Mouse (Mus musculus): ENCODE data around the gene Adgrb3. TPM values are rescaled to one million over a fixed set of nuclear protein-coding genes. Genes with fewer than 3 reads are reported as not detected.

The Adgrb3 gene
- polyA plus RNA-seq (2014; fragmentation: Nextera tagmentation; extraction: Ambion mirVana): 0.58 and 0.95 TPM in 2 replicates

GRCm38 (mm10) chr1:25828971-25829920 is at the start of gene Adgrb3:
Adgrb3 (minus strand) TSS chr1:25829707.
- Histone ChIP-seq H3K9me3 (ENCODE audit: control insufficient read depth, low read length) (no peaks in the 10 kb centered on the region), H3K9ac (ENCODE audit: low read length) (peak within 1 kb of the TSS; percentile 56), H3K36me3 (ENCODE audit: control insufficient read depth, insufficient read depth, low read length) (no peaks in the 10 kb centered on the region), H3K27ac (replicated peaks; ENCODE audit: low read depth, low read length) (no peak within 1 kb of the TSS), H3K4me3 (ENCODE audit: low read depth, low read length) (peak within 1 kb of the TSS; percentile 45), H3K4me2 (ENCODE audit: low read depth, severe bottlenecking) (peak within 1 kb of the TSS; percentile 72), H3K4me1 (ENCODE audit: control insufficient read depth, insufficient read depth, low read length) (no peaks in the 10 kb centered on the region), H3K27me3 (ENCODE audit: control insufficient read depth, insufficient read depth, low read length) (peaks cover 14% of the 10 kb centered on the region)
- no peak for DNase-seq (ENCODE audit: low spot score)
- WGBS: 4% methylated on average over 28 of the region's 32 CpGs
- ATAC-seq (ENCODE audit: insufficient number of reproducible peaks, low FRiP score, low TSS enrichment, low read depth): no peak; the same call in 1 of the 2 replicates

- 93% methylated on average over 5 of the region's 5 CpGs for WGBS
- DNase-seq (ENCODE audit: low spot score): no peak
- H3K4me3 ChIP-seq (ENCODE audit: low read depth, low read length): no peak overlapping the region
- no peaks in the 10 kb centered on the region for H3K36me3 ChIP-seq (ENCODE audit: control insufficient read depth, insufficient read depth, low read length)
- no peaks in the 10 kb centered on the region for H3K4me1 ChIP-seq (ENCODE audit: control insufficient read depth, insufficient read depth, low read length)
- H3K27ac ChIP-seq (replicated peaks; ENCODE audit: low read depth, low read length): no peak overlapping the region
- no peaks in the 10 kb centered on the region for H3K9me3 ChIP-seq (ENCODE audit: control insufficient read depth, low read length)
- H3K27me3 ChIP-seq (ENCODE audit: control insufficient read depth, insufficient read depth, low read length): no peaks in the 10 kb centered on the region
- H3K9ac ChIP-seq (ENCODE audit: low read length): no peak overlapping the region
- no peak overlapping the region for H3K4me2 ChIP-seq (ENCODE audit: low read depth, severe bottlenecking)
- ATAC-seq (ENCODE audit: insufficient number of reproducible peaks, low FRiP score, low TSS enrichment, low read depth): no peak
Observed at GRCm38 (mm10) chr1:25877526-25877925, 48.0 kb upstream of the Adgrb3 start.

- no peaks in the 10 kb centered on the region for H3K4me1 ChIP-seq (ENCODE audit: control insufficient read depth, insufficient read depth, low read length)
- no peak overlapping the region for H3K27ac ChIP-seq (replicated peaks; ENCODE audit: low read depth, low read length)
- H3K27me3 ChIP-seq (ENCODE audit: control insufficient read depth, insufficient read depth, low read length): no peaks in the 10 kb centered on the region
- ATAC-seq (ENCODE audit: insufficient number of reproducible peaks, low FRiP score, low TSS enrichment, low read depth) (no peak), DNase-seq (ENCODE audit: low spot score) (no peak)
- no peak overlapping the region for H3K9ac ChIP-seq (ENCODE audit: low read length)
- WGBS: 89% methylated on average over 2 of the region's 2 CpGs
- H3K4me2 ChIP-seq (ENCODE audit: low read depth, severe bottlenecking): no peak overlapping the region
- no peak overlapping the region for H3K4me3 ChIP-seq (ENCODE audit: low read depth, low read length)
- H3K36me3 ChIP-seq (ENCODE audit: control insufficient read depth, insufficient read depth, low read length): no peaks in the 10 kb centered on the region
- no peaks in the 10 kb centered on the region for H3K9me3 ChIP-seq (ENCODE audit: control insufficient read depth, low read length)
Observed at GRCm38 (mm10) chr1:25857473-25857872, 28.0 kb upstream of the Adgrb3 start.

- H3K27ac ChIP-seq (replicated peaks; ENCODE audit: low read depth, low read length): no peak overlapping the region
- no peak overlapping the region for H3K9ac ChIP-seq (ENCODE audit: low read length)
- 50% methylated on average over 2 of the region's 2 CpGs for WGBS
Observed at GRCm38 (mm10) chr1:25854451-25854978, 25.0 kb upstream of the Adgrb3 start.

GRCm38 (mm10) chr1:25832260-25832659 is 2.8 kb upstream of the Adgrb3 start:
- no peak overlapping the region for H3K9ac ChIP-seq (ENCODE audit: low read length)
- peaks cover 14% of the 10 kb centered on the region for H3K27me3 ChIP-seq (ENCODE audit: control insufficient read depth, insufficient read depth, low read length)
- H3K4me3 ChIP-seq (ENCODE audit: low read depth, low read length): no peak overlapping the region
- WGBS: 74% methylated on average over 6 of the region's 6 CpGs
- no peak for ATAC-seq (ENCODE audit: insufficient number of reproducible peaks, low FRiP score, low TSS enrichment, low read depth)
- no peaks in the 10 kb centered on the region for H3K4me1 ChIP-seq (ENCODE audit: control insufficient read depth, insufficient read depth, low read length)
- DNase-seq (ENCODE audit: low spot score): no peak
- no peak overlapping the region for H3K4me2 ChIP-seq (ENCODE audit: low read depth, severe bottlenecking)
- H3K9me3 ChIP-seq (ENCODE audit: control insufficient read depth, low read length): no peaks in the 10 kb centered on the region
- no peaks in the 10 kb centered on the region for H3K36me3 ChIP-seq (ENCODE audit: control insufficient read depth, insufficient read depth, low read length)
- no peak overlapping the region for H3K27ac ChIP-seq (replicated peaks; ENCODE audit: low read depth, low read length)

More at GRCm38 (mm10) chr1:25854451-25854978, 25.0 kb upstream of the Adgrb3 start:
- Histone ChIP-seq H3K36me3 (ENCODE audit: control insufficient read depth, insufficient read depth, low read length) (no peaks in the 10 kb centered on the region), H3K4me1 (ENCODE audit: control insufficient read depth, insufficient read depth, low read length) (no peaks in the 10 kb centered on the region), H3K4me2 (ENCODE audit: low read depth, severe bottlenecking) (no peak overlapping the region), H3K27me3 (ENCODE audit: control insufficient read depth, insufficient read depth, low read length) (no peaks in the 10 kb centered on the region), H3K9me3 (ENCODE audit: control insufficient read depth, low read length) (no peaks in the 10 kb centered on the region), H3K4me3 (ENCODE audit: low read depth, low read length) (no peak overlapping the region)
- DNase-seq (ENCODE audit: low spot score) (no peak), ATAC-seq (ENCODE audit: insufficient number of reproducible peaks, low FRiP score, low TSS enrichment, low read depth) (no peak)

GRCm38 (mm10) chr1:25831521-25831900 is 2.0 kb upstream of the Adgrb3 start:
- ATAC-seq (ENCODE audit: insufficient number of reproducible peaks, low FRiP score, low TSS enrichment, low read depth): no peak
- no peak overlapping the region for H3K27ac ChIP-seq (replicated peaks; ENCODE audit: low read depth, low read length)
- H3K4me2 ChIP-seq (ENCODE audit: low read depth, severe bottlenecking): no peak overlapping the region
- H3K36me3 ChIP-seq (ENCODE audit: control insufficient read depth, insufficient read depth, low read length): no peaks in the 10 kb centered on the region
- H3K9ac ChIP-seq (ENCODE audit: low read length): no peak overlapping the region
- WGBS: 54% methylated on average over 2 of the region's 2 CpGs
- H3K27me3 ChIP-seq (ENCODE audit: control insufficient read depth, insufficient read depth, low read length): peaks cover 14% of the 10 kb centered on the region
- H3K4me3 ChIP-seq (ENCODE audit: low read depth, low read length): no peak overlapping the region
- DNase-seq (ENCODE audit: low spot score): no peak
- no peaks in the 10 kb centered on the region for H3K4me1 ChIP-seq (ENCODE audit: control insufficient read depth, insufficient read depth, low read length)
- H3K9me3 ChIP-seq (ENCODE audit: control insufficient read depth, low read length): no peaks in the 10 kb centered on the region

- DNase-seq (ENCODE audit: low spot score) (no peak), ATAC-seq (ENCODE audit: insufficient number of reproducible peaks, low FRiP score, low TSS enrichment, low read depth) (no peak)
- Histone ChIP-seq H3K27ac (replicated peaks; ENCODE audit: low read depth, low read length) (no peak overlapping the region), H3K4me2 (ENCODE audit: low read depth, severe bottlenecking) (peak overlapping the region; percentile 72), H3K36me3 (ENCODE audit: control insufficient read depth, insufficient read depth, low read length) (no peaks in the 10 kb centered on the region), H3K9me3 (ENCODE audit: control insufficient read depth, low read length) (no peaks in the 10 kb centered on the region), H3K4me3 (ENCODE audit: low read depth, low read length) (peak overlapping the region; percentile 45), H3K9ac (ENCODE audit: low read length) (no peak overlapping the region; the same call in 1 of the 2 replicates), H3K4me1 (ENCODE audit: control insufficient read depth, insufficient read depth, low read length) (no peaks in the 10 kb centered on the region), H3K27me3 (ENCODE audit: control insufficient read depth, insufficient read depth, low read length) (peaks cover 14% of the 10 kb centered on the region)
- 8% methylated on average over 15 of the region's 15 CpGs for WGBS
Observed at GRCm38 (mm10) chr1:25830757-25831520, 1.4 kb upstream of the Adgrb3 start.

All from limb, embryonic 11.5 days (tissue).